Mouse (Mus musculus) embryonic facial prominence, embryonic 14.5 days (tissue): ENCODE results near the gene Matn4. TPM values are rescaled to one million over a fixed set of nuclear protein-coding genes. Genes with fewer than 3 reads are reported as not detected.

Experiments used
- ATAC-seq: fragments of 200-750 bp; cut with Nextera tagmentation; 2 replicates; pipeline ENCODE4 v1.8.0; 2017; ENCODE audit warnings: low read depth, moderate number of reproducible peaks, moderate TSS enrichment
- DNase-seq: peaks from one replicate; pipeline ENCODE4 v3.0.0-alpha.2; 2015; ENCODE audit warnings: low spot score
- H3K27ac ChIP-seq: fragments of 300-500 bp; sonication (generic); replicated peaks from 2 replicates; pipeline ENCODE4 v1.5.1; 2014; ENCODE audit warnings: low read depth, mild to moderate bottlenecking, low read length, moderate library complexity
- H3K27me3 ChIP-seq: fragments of 300-500 bp; sonication (generic); replicated peaks from 2 replicates; pipeline ENCODE4 v1.6.1; 2014; ENCODE audit warnings: low read length; ENCODE audit not compliant: control insufficient read depth, insufficient read depth
- H3K36me3 ChIP-seq: fragments of 300-500 bp; sonication (generic); 2 replicates; pipeline ENCODE4 v1.6.1; 2014; ENCODE audit warnings: low read length, mixed read lengths; ENCODE audit not compliant: control insufficient read depth, insufficient read depth
- H3K4me1 ChIP-seq: fragments of 300-500 bp; sonication (generic); 2 replicates; pipeline ENCODE4 v1.6.1; 2014; ENCODE audit warnings: antibody characterized with exemption, low read length; ENCODE audit not compliant: control insufficient read depth, insufficient read depth
- H3K4me2 ChIP-seq: fragments of 300-500 bp; sonication (generic); 2 replicates; pipeline ENCODE4 v1.6.1; 2014; ENCODE audit warnings: low read depth, mild to moderate bottlenecking, low read length, moderate library complexity, mixed read lengths
- H3K4me3 ChIP-seq: fragments of 300-500 bp; sonication (generic); 2 replicates; pipeline ENCODE4 v1.5.1; 2014; ENCODE audit warnings: low read depth, mild to moderate bottlenecking, low read length
- H3K9ac ChIP-seq: fragments of 300-500 bp; sonication (generic); 2 replicates; pipeline ENCODE4 v1.6.1; 2014; ENCODE audit warnings: low read depth, mild to moderate bottlenecking, low read length, moderate library complexity, mixed read lengths
- H3K9me3 ChIP-seq: fragments of 300-500 bp; sonication (generic); 2 replicates; pipeline ENCODE4 v1.6.1; 2016; ENCODE audit warnings: low read length; ENCODE audit not compliant: control insufficient read depth
- WGBS: fragments of 180-500 bp; shearing (Covaris S2); extraction: QIAGEN DNeasy Blood & Tissue Kit; methylation state at CpG from one replicate; pipeline ENCODE4 v1.1.7; 2014; 5-methylcytosine and 5-hydroxymethylcytosine counted together
- polyA plus RNA-seq: library from polyadenylated mRNA; unstranded; fragments of >200 nt; fragmentation: Nextera tagmentation; extraction: Ambion mirVana; gene quantifications from 2 replicates; pipeline ENCODE4 v1.2.1, GENCODE M21; 2014

The Matn4 gene
- polyA plus RNA-seq, 1 experiment from 2014 or later = 15.6 TPM

DNA sequence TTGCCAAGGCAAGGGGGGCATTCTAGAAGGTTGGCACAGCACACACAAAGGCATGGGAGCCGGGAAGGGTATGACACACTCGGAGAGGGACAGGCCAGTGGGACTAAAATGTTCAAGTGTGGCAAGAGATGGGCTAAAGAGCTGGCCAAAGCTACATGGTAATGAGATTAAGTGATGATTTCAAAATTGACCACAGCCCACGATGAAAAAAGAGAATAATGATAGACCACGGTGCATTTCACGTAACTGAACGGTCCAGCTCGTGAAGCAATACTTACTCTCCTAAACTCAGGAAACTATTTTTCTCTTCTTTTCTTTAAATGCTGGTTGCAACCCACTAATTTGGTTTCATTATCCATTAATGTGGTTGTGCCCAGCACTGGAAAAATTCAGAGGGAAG is 8.9 kb downstream of the Matn4 start:
- Histone ChIP-seq H3K27me3 (peaks cover 24% of the 10 kb centered on the region), H3K36me3 (0 out of 2 replicates have a peak, but pooled peaks cover 4% of the 10 kb centered on the region), H3K9ac (no peak overlapping the region), H3K4me3 (no peak overlapping the region), H3K4me2 (no peak overlapping the region), H3K9me3 (peaks cover 5% of the 10 kb centered on the region; the same call in 1 of the 2 replicates), H3K27ac (no peak overlapping the region), H3K4me1 (peaks cover 9% of the 10 kb centered on the region; the same call in 1 of the 2 replicates)
- DNase-seq = no peak
- ATAC-seq = no peak
- WGBS = 83% methylated on average over 7 of the region's 7 CpGs

DNA sequence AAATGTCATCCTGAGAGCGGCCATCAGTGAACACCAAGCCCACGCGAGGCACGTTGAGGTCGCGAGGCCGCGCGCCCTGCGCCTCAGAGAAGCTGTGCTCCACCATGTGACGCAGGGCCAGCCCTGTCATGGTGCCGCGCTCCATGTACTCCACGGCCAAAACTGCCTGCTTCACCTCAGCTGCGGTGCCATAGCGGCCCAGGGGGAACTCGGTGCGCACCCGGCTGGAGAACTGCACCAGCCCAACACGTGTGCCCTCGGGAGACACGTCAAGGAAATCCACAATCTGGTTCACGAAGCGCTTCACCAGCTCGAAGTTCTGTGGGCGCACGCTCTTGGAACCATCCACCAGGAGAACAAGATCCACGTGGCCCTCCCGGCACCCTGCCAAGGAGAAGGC is 11.8 kb downstream of the Matn4 start:
- DNase-seq (no peak), ATAC-seq (no peak)
- Histone ChIP-seq H3K4me2 (no peak overlapping the region), H3K4me1 (peaks cover 6% of the 10 kb centered on the region; the same call in 1 of the 2 replicates), H3K27ac (no peak overlapping the region), H3K4me3 (no peak overlapping the region), H3K27me3 (peaks cover 10% of the 10 kb centered on the region), H3K9me3 (peaks cover 5% of the 10 kb centered on the region; the same call in 1 of the 2 replicates), H3K36me3 (no peaks in the 10 kb centered on the region), H3K9ac (no peak overlapping the region)
- WGBS = 85% methylated on average over 29 of the region's 29 CpGs

DNA sequence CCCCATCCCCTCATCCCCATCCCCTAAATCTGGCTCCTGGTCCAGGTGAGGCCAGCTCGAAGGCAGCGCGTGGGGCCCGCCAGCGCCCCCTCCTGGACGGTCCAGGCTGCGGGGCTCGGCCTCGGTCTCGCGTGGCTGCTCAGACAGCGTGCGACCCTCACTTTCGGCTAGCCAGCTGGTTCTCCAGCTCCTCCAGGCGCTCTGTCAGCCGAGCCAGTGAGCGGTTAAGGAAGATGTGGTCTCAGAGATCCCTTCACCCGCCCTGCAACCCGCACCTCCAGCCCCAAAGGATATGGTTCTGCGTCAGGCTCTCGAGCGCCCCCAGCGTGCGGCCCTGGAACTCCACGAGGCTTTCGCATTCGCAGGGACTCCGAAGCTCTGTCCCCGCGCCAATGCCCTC is 15.5 kb downstream of the Matn4 start:
- H3K36me3 ChIP-seq = no peaks in the 10 kb centered on the region
- peak overlapping the region; percentile 62 for H3K4me2 ChIP-seq
- ATAC-seq (peak; percentile 24), DNase-seq (peak; percentile 81)
- no peaks in the 10 kb centered on the region for H3K9me3 ChIP-seq
- H3K27ac ChIP-seq = peak overlapping the region; percentile 53
- H3K4me3 ChIP-seq = peak overlapping the region; percentile 42
- peak overlapping the region; percentile 54 for H3K9ac ChIP-seq
- WGBS = under 1% methylated on average over 27 of the region's 30 CpGs
- H3K27me3 ChIP-seq = peaks cover 16% of the 10 kb centered on the region
- H3K4me1 ChIP-seq = peaks cover 15% of the 10 kb centered on the region

DNA sequence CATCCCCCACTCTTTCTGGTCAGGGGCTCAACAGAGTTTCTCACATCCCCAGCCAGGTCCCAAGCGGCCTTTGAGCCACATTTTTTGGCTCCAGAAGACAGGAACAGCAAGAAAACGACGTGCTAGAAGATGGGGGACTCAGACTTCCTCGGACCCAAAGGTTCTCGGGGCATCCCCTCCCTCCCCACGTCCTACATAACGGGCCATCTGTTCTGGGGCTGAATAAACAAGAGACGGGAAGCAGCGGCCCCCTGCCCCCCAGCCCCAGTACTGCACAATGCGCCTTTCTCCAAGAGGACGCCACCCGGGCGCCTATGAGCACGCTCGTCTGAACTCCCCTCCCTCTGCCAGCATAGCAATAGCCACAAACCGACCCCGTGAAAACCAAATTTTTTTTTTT is 15.9 kb downstream of the Matn4 start, which contains the start of gene Slpi:
Gene Slpi (minus strand): TSS at position 76 of the 400 bp plus-strand sequence.
- Histone ChIP-seq H3K36me3 (no peaks in the 10 kb centered on the region), H3K4me2 (peak within 1 kb of the TSS; percentile 62), H3K9ac (peak within 1 kb of the TSS; percentile 54), H3K27me3 (peaks cover 16% of the 10 kb centered on the region), H3K9me3 (no peaks in the 10 kb centered on the region), H3K27ac (peak within 1 kb of the TSS; percentile 58), H3K4me3 (peak within 1 kb of the TSS; percentile 42), H3K4me1 (peaks cover 15% of the 10 kb centered on the region)
- DNase-seq = peak; percentile 79
- peak; percentile 76 for ATAC-seq
- WGBS = 2% methylated on average over 16 of the region's 17 CpGs

DNA sequence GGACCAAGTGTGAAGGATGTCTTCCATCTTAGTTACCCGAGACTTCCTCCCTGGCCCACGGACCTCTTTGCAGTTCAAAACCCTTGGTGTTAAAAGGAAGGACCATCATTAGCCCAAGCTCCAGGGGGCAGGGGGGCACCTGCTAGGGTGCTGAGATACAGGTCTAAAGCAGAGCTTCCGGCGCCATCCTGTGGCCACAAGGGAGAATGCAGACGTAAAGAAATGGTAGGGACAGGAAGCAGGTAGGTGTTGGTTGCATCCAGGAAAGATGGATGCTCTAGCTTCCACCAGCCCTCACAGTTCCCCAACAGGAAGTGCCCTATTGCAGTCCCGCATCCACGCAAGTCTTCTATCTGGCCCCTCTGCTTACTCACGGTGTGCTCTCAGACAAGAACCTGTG is 18.0 kb downstream of the Matn4 start:
- Histone ChIP-seq H3K27ac (peak overlapping the region; percentile 36; the same call in 1 of the 2 replicates), H3K4me2 (no peak overlapping the region), H3K4me1 (peaks cover 15% of the 10 kb centered on the region), H3K9ac (no peak overlapping the region), H3K9me3 (no peaks in the 10 kb centered on the region), H3K4me3 (no peak overlapping the region), H3K36me3 (no peaks in the 10 kb centered on the region), H3K27me3 (peaks cover 16% of the 10 kb centered on the region)
- DNase-seq (peak; percentile 34), ATAC-seq (no peak)
- WGBS = 14% methylated on average over 8 of the region's 8 CpGs

DNA sequence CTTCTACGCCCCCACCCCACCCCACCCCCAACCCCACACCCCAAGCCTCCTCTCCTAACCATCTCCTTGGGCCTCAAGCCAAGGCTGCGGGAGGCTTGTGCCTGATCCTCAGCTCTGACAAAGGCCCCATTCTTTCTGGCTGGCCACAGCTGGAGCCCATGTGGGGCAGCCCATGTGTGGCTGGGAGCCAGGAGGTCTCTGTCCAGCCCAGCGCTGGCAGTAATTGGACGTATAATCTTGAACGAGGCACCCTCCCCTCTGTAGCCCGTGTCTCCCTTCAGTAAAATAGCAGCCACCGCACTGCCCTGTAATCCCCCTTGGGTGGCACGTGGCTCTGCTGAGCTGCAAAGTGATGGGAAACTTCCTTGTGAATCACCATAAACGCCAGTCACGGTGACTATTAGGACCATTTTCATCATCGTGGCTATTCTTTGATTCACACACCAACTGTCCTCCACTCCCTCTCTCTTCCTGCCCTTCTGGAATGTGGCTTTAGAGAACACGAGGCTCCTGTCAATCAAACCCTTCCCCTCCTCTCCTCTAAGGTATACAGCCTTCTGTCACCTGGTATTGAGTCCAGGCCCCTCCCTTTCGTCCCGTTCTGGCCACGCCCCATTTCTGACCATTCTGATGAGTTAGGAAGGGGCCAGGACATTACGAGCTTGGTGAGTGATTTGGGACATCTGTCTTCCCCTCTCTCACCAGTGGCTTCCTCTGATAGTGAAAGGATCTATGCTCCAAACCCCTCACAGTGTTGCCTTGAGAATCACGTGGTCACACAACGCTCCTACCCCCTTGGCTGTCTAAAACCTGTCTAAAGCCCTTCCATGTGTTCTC is 18.8 kb downstream of the Matn4 start:
- no peak overlapping the region for H3K4me3 ChIP-seq
- H3K36me3 ChIP-seq = no peaks in the 10 kb centered on the region
- peak overlapping the region; percentile 36; the same call in 1 of the 2 replicates for H3K27ac ChIP-seq
- H3K9me3 ChIP-seq = no peaks in the 10 kb centered on the region
- ATAC-seq = peak; percentile 88
- peaks cover 15% of the 10 kb centered on the region for H3K4me1 ChIP-seq
- peak; percentile 92 for DNase-seq
- H3K4me2 ChIP-seq = peak overlapping the region; percentile 32
- H3K27me3 ChIP-seq = peaks cover 16% of the 10 kb centered on the region
- WGBS = 7% methylated on average over 18 of the region's 18 CpGs
- H3K9ac ChIP-seq = no peak overlapping the region

DNA sequence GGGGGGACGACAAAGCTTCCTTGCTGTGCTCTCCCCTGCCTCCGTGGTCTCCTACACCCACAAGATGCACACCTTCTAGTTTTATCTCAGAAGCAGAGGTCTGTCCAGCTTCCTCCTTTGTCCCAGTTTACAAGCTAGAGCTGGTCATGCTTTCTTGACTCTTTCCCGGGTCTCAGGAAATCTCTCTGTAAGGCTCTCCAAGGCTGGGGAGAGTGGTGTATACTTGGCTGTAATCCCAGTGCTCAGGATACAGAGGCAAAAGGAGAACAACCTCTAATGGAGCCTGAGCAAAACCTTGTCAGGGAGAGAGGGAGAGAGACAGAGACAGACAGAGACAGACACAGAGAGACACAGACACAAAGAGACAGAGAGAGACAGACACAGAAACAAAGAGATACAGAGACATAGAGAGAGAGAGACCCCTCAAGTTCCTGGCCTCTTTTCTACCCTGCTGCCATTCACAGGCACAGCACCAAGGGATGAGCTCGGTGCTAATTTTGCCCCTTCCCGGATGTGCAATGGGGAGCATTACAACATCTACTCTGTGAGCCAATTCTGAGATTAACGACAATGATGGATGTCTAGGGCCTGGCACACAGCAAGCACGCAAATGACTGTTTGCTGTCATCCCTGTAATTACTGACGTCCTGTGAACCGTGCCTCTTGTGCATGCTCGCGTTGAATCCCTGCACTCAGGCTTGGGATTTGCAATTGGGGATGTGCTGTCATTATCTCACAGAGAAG is 21.1 kb downstream of the Matn4 start:
- no peak overlapping the region for H3K4me3 ChIP-seq
- H3K4me2 ChIP-seq = no peak overlapping the region
- ATAC-seq (no peak), DNase-seq (peak; percentile 20)
- H3K9me3 ChIP-seq = no peaks in the 10 kb centered on the region
- H3K36me3 ChIP-seq = no peaks in the 10 kb centered on the region
- peaks cover 12% of the 10 kb centered on the region for H3K27me3 ChIP-seq
- no peak overlapping the region for H3K27ac ChIP-seq
- 51% methylated on average over 11 of the region's 11 CpGs for WGBS
- H3K9ac ChIP-seq = no peak overlapping the region
- peaks cover 9% of the 10 kb centered on the region for H3K4me1 ChIP-seq

DNA sequence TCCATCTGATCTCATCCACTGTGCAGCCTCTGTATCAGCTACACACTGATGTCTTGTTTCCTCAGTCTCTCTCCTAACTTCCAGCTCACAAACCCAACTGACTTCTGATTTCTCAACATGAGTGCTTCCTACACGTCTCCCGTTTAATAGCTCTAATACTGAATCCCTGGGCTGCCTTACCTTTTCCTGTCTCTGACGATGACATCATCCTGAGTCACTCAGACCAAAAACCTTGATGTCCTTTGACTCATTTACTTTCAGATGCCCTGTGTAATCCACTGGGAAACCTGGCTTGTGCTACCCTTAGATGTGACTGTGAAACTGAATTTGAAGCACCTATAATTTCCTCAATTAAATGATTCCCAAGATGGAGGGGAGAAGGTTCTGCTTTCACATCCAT is 22.0 kb downstream of the Matn4 start:
- DNase-seq = no peak
- WGBS = 81% methylated on average over 3 of the region's 3 CpGs
- Histone ChIP-seq H3K36me3 (no peaks in the 10 kb centered on the region), H3K27ac (no peak overlapping the region), H3K27me3 (peaks cover 5% of the 10 kb centered on the region; the same call in 1 of the 2 replicates), H3K4me3 (no peak overlapping the region), H3K4me1 (peaks cover 9% of the 10 kb centered on the region), H3K4me2 (no peak overlapping the region), H3K9me3 (no peaks in the 10 kb centered on the region), H3K9ac (no peak overlapping the region)
- no peak for ATAC-seq
